Mouse (Mus musculus): ENCODE data around the gene Ak9.
"Not testable (repeated sequence)": the region's sequence is repeated elsewhere in the genome, so short reads cannot be mapped to it uniquely, and the experiment has no call there.

Ak9 gene

GRCm38 (mm10) chr10:41332533-41333043, 28.8 kb downstream of the Ak9 start:
- no peak for DNase-seq

- DNase-seq = no peak
Measured at GRCm38 (mm10) chr10:41341346-41341745, 37.6 kb downstream of the Ak9 start.

- DNase-seq = no peak
Measured at GRCm38 (mm10) chr10:41365086-41365485, 61.3 kb downstream of the Ak9 start.

GRCm38 (mm10) chr10:41380466-41380865, 76.7 kb downstream of the Ak9 start:
- DNase-seq = no peak

GRCm38 (mm10) chr10:41385506-41386221, 81.9 kb downstream of the Ak9 start:
- DNase-seq = no peak

GRCm38 (mm10) chr10:41393555-41393954, 89.8 kb downstream of the Ak9 start:
- no peak for DNase-seq

- no peak for DNase-seq
Measured at GRCm38 (mm10) chr10:41401097-41401496, 97.3 kb downstream of the Ak9 start.

GRCm38 (mm10) chr10:41403364-41403763, 99.6 kb downstream of the Ak9 start:
- DNase-seq = no peak

- no peak for DNase-seq
Measured at GRCm38 (mm10) chr10:41403893-41404612, 100.3 kb downstream of the Ak9 start.

- DNase-seq = not testable (repeated sequence)
Measured at GRCm38 (mm10) chr10:41410176-41410575, 106.4 kb downstream of the Ak9 start.

- DNase-seq = not testable (repeated sequence)
Measured at GRCm38 (mm10) chr10:41410821-41411220, 107.0 kb downstream of the Ak9 start.

- not testable (repeated sequence) for DNase-seq
Measured at GRCm38 (mm10) chr10:41413471-41413870, 109.7 kb downstream of the Ak9 start.

GRCm38 (mm10) chr10:41415368-41415767, 111.6 kb downstream of the Ak9 start:
- DNase-seq = not testable (repeated sequence)

GRCm38 (mm10) chr10:41420496-41421200, 116.9 kb downstream of the Ak9 start:
- DNase-seq = no peak

- DNase-seq = no peak
Measured at GRCm38 (mm10) chr10:41423681-41424080, 119.9 kb downstream of the Ak9 start.

GRCm38 (mm10) chr10:41426368-41426767, 122.6 kb downstream of the Ak9 start:
- no peak for DNase-seq

- peak; percentile 39 for DNase-seq
Measured at GRCm38 (mm10) chr10:41434624-41435023, 130.8 kb downstream of the Ak9 start.

GRCm38 (mm10) chr10:41435141-41435540, 131.4 kb downstream of the Ak9 start:
- DNase-seq = no peak

- no peak for DNase-seq
Measured at GRCm38 (mm10) chr10:41448216-41448615, 144.4 kb downstream of the Ak9 start.

GRCm38 (mm10) chr10:41449684-41450083, 145.9 kb downstream of the Ak9 start:
- peak; percentile 50 for DNase-seq

GRCm38 (mm10) chr10:41450137-41450670, 146.4 kb downstream of the Ak9 start, which contains the start of gene Zbtb24:
TSS of gene Zbtb24 (plus strand) at chr10:41450383.
- peak; percentile 96 for DNase-seq

- DNase-seq = peak; percentile 13
Measured at GRCm38 (mm10) chr10:41450780-41451522, 147.2 kb downstream of the Ak9 start.
